Mouse (Mus musculus) spleen, embryonic (tissue): ENCODE measurements at regions not wholly inside any gene's neighbourhood (a gene's known extent, or its start where the extent isn't known, plus 50 kb on each side); places are given as distances from the start of the nearest gene placed in this dataset.

Source experiments
- CTCF ChIA-PET: fragments of 350-600 bp; sonication (Branson Sonifier 250); formaldehyde crosslinking; loops from one replicate; lab custom pipeline; 2022; lab: Charles Lee

DNA sequence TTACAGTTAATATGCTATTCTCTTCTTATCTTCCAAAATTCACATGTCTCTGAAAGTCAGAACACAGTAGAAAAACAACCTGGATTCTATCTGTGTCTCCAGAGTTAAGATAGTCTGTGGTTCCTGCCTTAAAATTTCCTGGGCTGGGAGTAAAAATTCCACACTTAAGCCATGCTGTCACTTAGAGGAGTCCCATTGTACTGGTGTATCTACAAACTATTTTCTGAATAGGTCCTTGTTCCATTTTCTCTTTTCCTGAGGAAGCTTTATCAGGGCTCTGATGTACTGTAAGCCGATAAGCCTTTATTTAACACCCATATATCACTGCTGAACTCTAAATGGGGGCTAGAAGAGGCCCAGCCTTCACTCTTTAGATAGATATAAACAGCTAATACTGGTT, 1171.1 kb downstream of the Efnb2 start:
- CTCF ChIA-PET: no interaction called here

DNA sequence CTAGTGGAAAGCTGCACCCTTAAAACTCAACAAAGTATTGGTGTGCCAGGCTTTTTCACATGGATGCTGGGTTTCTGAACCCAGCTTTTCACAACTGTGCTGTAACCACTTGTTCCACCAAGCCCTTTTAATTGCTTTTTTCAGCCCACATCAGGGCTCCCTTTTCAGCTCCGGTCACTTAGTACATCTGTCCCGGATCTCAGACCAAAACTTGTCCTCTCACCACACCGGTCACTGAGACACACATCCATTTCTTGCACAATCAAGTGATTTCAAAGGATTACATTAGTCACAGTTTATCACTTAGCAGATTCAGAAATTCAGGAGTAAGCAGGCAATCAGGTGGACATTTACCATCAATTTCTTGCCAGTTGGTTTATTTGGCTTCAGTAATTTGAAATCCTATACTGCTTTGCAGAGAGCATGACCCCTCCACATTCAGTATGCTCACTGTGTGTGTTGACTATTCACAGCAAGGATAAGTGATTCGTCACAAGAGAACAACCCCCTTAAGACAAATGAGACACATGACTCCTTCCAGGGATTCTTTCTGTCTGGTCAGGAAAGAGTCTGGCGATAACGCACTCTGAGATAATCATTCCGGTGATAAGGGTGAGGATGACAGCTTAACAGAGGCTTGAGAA, 1188.8 kb downstream of the Efnb2 start:
- CTCF ChIA-PET: no interaction called here

GRCm38 (mm10) chr8:7469261-7469660, 1191.8 kb downstream of the Efnb2 start:
- CTCF ChIA-PET: no interaction called here

- CTCF ChIA-PET: no interaction called here
Observed at GRCm38 (mm10) chr8:7462798-7463197, 1198.2 kb downstream of the Efnb2 start.

- CTCF ChIA-PET: interaction anchor here (0.7 kb wide), 1 partner anchor 517 kb away, joined by 3 read pairs; no protein-coding TSS in a partner anchor
Observed at GRCm38 (mm10) chr8:7449361-7449760, 1211.7 kb downstream of the Efnb2 start.

DNA sequence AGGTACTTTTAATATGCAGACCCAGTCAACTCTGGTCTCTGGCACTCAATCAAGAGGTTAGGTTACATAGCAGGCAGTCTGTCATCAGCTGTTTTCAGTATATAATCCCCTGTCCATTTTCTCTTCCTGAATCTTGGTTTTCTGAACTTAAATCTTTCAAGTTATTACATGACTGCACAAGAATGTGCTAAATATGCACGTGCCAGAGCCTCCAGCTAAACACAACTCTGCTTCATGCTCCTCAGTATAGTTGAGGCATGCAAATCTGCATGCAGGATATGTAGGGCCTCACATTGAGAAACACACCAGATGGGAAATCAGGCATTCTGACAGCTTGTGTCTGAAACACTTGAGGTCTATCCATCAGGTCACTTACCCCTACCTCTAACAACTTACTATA, 1214.0 kb downstream of the Efnb2 start:
- CTCF ChIA-PET: no interaction called here

GRCm38 (mm10) chr8:7440829-7441228, 1220.2 kb downstream of the Efnb2 start:
- CTCF ChIA-PET: no interaction called here

DNA sequence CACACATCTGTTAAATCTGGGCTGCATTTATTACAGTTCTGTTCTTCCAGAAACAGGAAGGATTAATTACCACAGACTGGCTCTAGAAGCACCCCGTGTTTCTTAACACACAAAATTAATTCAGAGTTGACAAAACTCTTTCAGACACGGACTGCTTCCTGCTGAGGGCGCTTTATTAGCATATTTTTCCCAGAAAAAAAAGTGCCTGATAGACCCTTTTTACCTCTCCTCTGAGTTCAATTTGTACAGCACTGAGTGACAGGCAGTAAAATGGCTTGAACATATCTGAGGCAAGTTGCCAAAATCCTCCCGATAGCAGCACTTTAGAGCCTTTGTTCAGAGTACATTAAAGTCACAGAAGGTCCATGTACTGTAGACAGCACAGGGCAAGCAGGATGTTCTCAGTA, 1220.8 kb downstream of the Efnb2 start:
- CTCF ChIA-PET: no interaction called here

DNA sequence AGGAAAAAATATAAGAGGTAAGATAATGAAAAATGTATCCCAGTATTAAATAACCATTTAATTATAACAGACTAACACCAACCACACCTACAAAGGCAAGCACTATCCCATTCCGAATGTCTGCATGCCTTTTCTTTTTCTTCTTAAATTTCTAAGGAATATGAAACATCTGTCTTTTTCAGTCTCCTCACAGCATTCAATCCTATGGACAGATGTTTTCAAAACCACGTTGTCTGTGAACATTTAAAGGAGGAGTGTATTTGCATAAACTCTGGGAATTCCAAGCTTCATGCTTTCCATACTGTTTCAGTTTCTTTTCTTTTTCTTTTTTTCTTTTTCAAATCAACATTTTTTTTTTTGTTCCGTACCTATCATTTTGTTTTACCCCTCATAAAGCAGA, 1221.2 kb downstream of the Efnb2 start:
- CTCF ChIA-PET: no interaction called here

DNA sequence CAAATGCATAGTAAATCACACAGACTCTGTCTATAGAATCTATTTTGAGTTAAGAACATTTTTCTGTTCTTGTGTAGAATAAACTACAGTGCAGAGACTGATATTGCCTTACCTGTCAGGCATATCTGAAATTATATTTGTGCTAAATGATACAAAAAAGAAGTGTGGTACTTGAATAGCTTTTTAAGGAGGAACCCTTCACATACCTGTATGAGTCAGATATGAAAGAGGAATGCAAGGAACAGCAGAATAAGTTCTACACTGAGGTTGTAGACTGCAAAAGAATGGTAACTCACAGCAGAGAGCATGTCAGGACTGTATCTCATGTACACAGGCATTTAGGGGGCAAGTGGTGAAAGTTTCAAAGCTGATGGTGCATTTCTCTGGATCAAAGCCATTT, 1230.6 kb downstream of the Efnb2 start:
- CTCF ChIA-PET: no interaction called here

- CTCF ChIA-PET: no interaction called here
Observed at GRCm38 (mm10) chr8:7398175-7398574, 1262.9 kb downstream of the Efnb2 start.

GRCm38 (mm10) chr8:7397355-7397862, 1263.6 kb downstream of the Efnb2 start:
- CTCF ChIA-PET: no interaction called here
